Mouse (Mus musculus) MEL (cell line): ENCODE measurements around the gene Tll2. TPM values are rescaled to one million over a fixed set of nuclear protein-coding genes. Genes with fewer than 3 reads are reported as not detected.

Experiments
- DNase-seq: peaks from one replicate; pipeline ENCODE4 v3.0.0; 2011; ENCODE audit warnings: low read depth, low spot score
- H3K27ac ChIP-seq: 2 replicates; pipeline ENCODE4 v1.5.1; 2012; ENCODE audit warnings: low read depth, mild to moderate bottlenecking, control low read depth, low read length, moderate library complexity; ENCODE audit not compliant: control insufficient read depth
- H3K27me3 ChIP-seq, 2 experiments: fragments of 150-350 bp in 1 of 2; sonication (generic) in 1 of 2; 2 replicates each; pipeline ENCODE4 v1.6.1; 2012; ENCODE audit warnings: low read length in 2 of 2, mild to moderate bottlenecking in 2 of 2, improper control_type of control experiment in 1 of 2, moderate library complexity in 1 of 2; ENCODE audit not compliant: insufficient read depth in 2 of 2, control insufficient read depth in 1 of 2
- H3K36me3 ChIP-seq, 2 experiments: 2 replicates each; pipeline ENCODE4 v1.6.1; 2012 to 2014; ENCODE audit warnings: low read length in 2 of 2, improper control_type of control experiment in 1 of 2, inconsistent platforms in 1 of 2, mild to moderate bottlenecking in 1 of 2; ENCODE audit not compliant: insufficient read depth in 2 of 2, control insufficient read depth in 1 of 2
- H3K4me1 ChIP-seq, 2 experiments: fragments of 150-350 bp in 1 of 2; sonication (generic) in 1 of 2; 2 replicates each; pipeline ENCODE4 v1.6.1; 2012; ENCODE audit warnings: low read length in 2 of 2, improper control_type of control experiment in 1 of 2, mild to moderate bottlenecking in 1 of 2; ENCODE audit not compliant: insufficient read depth in 2 of 2, control insufficient read depth in 1 of 2
- H3K4me3 ChIP-seq, 2 experiments: fragments of 150-350 bp in 1 of 2; sonication (generic) in 1 of 2; 2 replicates each; pipeline ENCODE4 v1.5.1; 2012; ENCODE audit warnings: low read depth in 2 of 2, low read length in 2 of 2, mild to moderate bottlenecking in 2 of 2, moderate library complexity in 2 of 2, control low read depth in 1 of 2, improper control_type of control experiment in 1 of 2; ENCODE audit not compliant: control insufficient read depth in 1 of 2, insufficient read depth in 1 of 2
- H3K79me2 ChIP-seq: 2 replicates; pipeline ENCODE4 v1.6.1; 2012; ENCODE audit warnings: mild to moderate bottlenecking, low read length, moderate library complexity; ENCODE audit not compliant: control insufficient read depth, poor library complexity, insufficient read depth
- H3K9ac ChIP-seq: 2 replicates; pipeline ENCODE4 v1.6.1; 2012; ENCODE audit warnings: low read depth, mild to moderate bottlenecking, control low read depth, low read length, moderate library complexity; ENCODE audit not compliant: control insufficient read depth, poor library complexity, severe bottlenecking
- H3K9me3 ChIP-seq: fragments of 150-350 bp; sonication (generic); replicated peaks from 2 replicates; pipeline ENCODE4 v1.6.1; 2012; ENCODE audit warnings: mild to moderate bottlenecking, low read length, improper control_type of control experiment, moderate library complexity; ENCODE audit not compliant: insufficient read depth
- CHD1 ChIP-seq: IDR thresholded peaks from 2 replicates; pipeline ENCODE4 v1.6.1; 2012; ENCODE audit warnings: low read depth, mild to moderate bottlenecking, inconsistent platforms, low read length, improper control_type of control experiment
- CHD2 ChIP-seq: IDR thresholded peaks from 2 replicates; pipeline ENCODE4 v1.6.1; 2011; ENCODE audit warnings: low read length, improper control_type of control experiment
- E2F4 ChIP-seq: IDR thresholded peaks from 2 replicates; pipeline ENCODE4 v1.6.1; 2011; ENCODE audit warnings: low read depth, low read length, improper control_type of control experiment, borderline replicate concordance
- EP300 ChIP-seq, 2 experiments: IDR thresholded peaks; 2 replicates each; pipeline ENCODE4 v1.6.1; 2011; ENCODE audit warnings: improper control_type of control experiment in 2 of 2, low read length in 2 of 2, low read depth in 1 of 2, mild to moderate bottlenecking in 1 of 2
- GABPA ChIP-seq: IDR thresholded peaks from 2 replicates; pipeline ENCODE4 v1.6.1; 2012; ENCODE audit warnings: low read depth, mild to moderate bottlenecking, inconsistent platforms, low read length, improper control_type of control experiment, moderate library complexity
- JUND ChIP-seq: IDR thresholded peaks from 2 replicates; pipeline ENCODE4 v1.6.1; 2011; ENCODE audit warnings: low read depth, mild to moderate bottlenecking, improper control_type of control experiment, low read length
- KAT2A ChIP-seq: conservative IDR thresholded peaks from 2 replicates; pipeline ENCODE4 v1.6.1; 2012; ENCODE audit warnings: low read depth, low read length, improper control_type of control experiment, inconsistent platforms
- MAFK ChIP-seq: IDR thresholded peaks from 2 replicates; pipeline ENCODE4 v1.6.1; 2011; ENCODE audit warnings: low read depth, mild to moderate bottlenecking, low read length, improper control_type of control experiment, borderline replicate concordance
- MAZ ChIP-seq: IDR thresholded peaks from 2 replicates; pipeline ENCODE4 v1.6.1; 2012; ENCODE audit warnings: low read depth, mild to moderate bottlenecking, inconsistent platforms, low read length, improper control_type of control experiment
- MEF2A ChIP-seq: IDR thresholded peaks from 2 replicates; pipeline ENCODE4 v1.6.1; 2014; ENCODE audit warnings: low read depth, mild to moderate bottlenecking, inconsistent platforms, low read length, improper control_type of control experiment; ENCODE audit not compliant: poor library complexity, insufficient replicate concordance, severe bottlenecking; ENCODE audit errors: extremely low read depth
- MYB ChIP-seq: IDR thresholded peaks from 2 replicates; pipeline ENCODE4 v1.6.1; 2011; ENCODE audit warnings: mild to moderate bottlenecking, low read depth, low read length, improper control_type of control experiment
- MYC ChIP-seq: IDR thresholded peaks from 2 replicates; pipeline ENCODE4 v1.6.1; 2011; ENCODE audit warnings: low read depth, mild to moderate bottlenecking, low read length, improper control_type of control experiment, moderate library complexity
- NELFE ChIP-seq: IDR thresholded peaks from 2 replicates; pipeline ENCODE4 v1.6.1; 2011; ENCODE audit warnings: low read depth, low read length, improper control_type of control experiment
- NRF1 ChIP-seq: IDR thresholded peaks from 2 replicates; pipeline ENCODE4 v1.6.1; 2014; ENCODE audit warnings: low read depth, mild to moderate bottlenecking, inconsistent platforms, low read length, improper control_type of control experiment, moderate library complexity; ENCODE audit not compliant: poor library complexity, insufficient read depth, severe bottlenecking
- POLR2A ChIP-seq, 2 experiments: IDR thresholded peaks; 2 replicates each; pipeline ENCODE4 v1.6.1; 2011 to 2012; ENCODE audit warnings: low read length in 2 of 2, mild to moderate bottlenecking in 2 of 2, control low read depth in 1 of 2, improper control_type of control experiment in 1 of 2, low read depth in 1 of 2, moderate library complexity in 1 of 2; ENCODE audit not compliant: control insufficient read depth in 1 of 2, insufficient read depth in 1 of 2, poor library complexity in 1 of 2
- RAD21 ChIP-seq: IDR thresholded peaks from 2 replicates; pipeline ENCODE4 v1.6.1; 2011; ENCODE audit warnings: mild to moderate bottlenecking, low read depth, low read length, improper control_type of control experiment
- RCOR1 ChIP-seq: IDR thresholded peaks from 2 replicates; pipeline ENCODE4 v1.6.1; 2012; ENCODE audit warnings: low read depth, mild to moderate bottlenecking, inconsistent platforms, low read length, improper control_type of control experiment
- SIN3A ChIP-seq: IDR thresholded peaks from 2 replicates; pipeline ENCODE4 v1.6.1; 2012; ENCODE audit warnings: low read length, improper control_type of control experiment, inconsistent platforms
- SMC3 ChIP-seq: IDR thresholded peaks from 2 replicates; pipeline ENCODE4 v1.6.1; 2011; ENCODE audit warnings: low read depth, low read length, improper control_type of control experiment
- TBP ChIP-seq: IDR thresholded peaks from 2 replicates; pipeline ENCODE4 v1.8.0; 2011; ENCODE audit warnings: low read depth, low read length, improper control_type of control experiment
- TCF12 ChIP-seq: IDR thresholded peaks from 2 replicates; pipeline ENCODE4 v1.6.1; 2014; ENCODE audit warnings: low read depth, mild to moderate bottlenecking, inconsistent platforms, low read length, improper control_type of control experiment, moderate library complexity
- USF1 ChIP-seq: IDR thresholded peaks from 2 replicates; pipeline ENCODE4 v1.6.1; 2014; ENCODE audit warnings: low read depth, mild to moderate bottlenecking, inconsistent platforms, low read length, improper control_type of control experiment, moderate library complexity
- USF2 ChIP-seq, 2 experiments: IDR thresholded peaks; 2 replicates each; pipeline ENCODE4 v1.6.1; 2011 to 2012; ENCODE audit warnings: improper control_type of control experiment in 2 of 2, low read length in 2 of 2, borderline replicate concordance in 1 of 2, inconsistent platforms in 1 of 2, low read depth in 1 of 2, mild to moderate bottlenecking in 1 of 2; ENCODE audit not compliant: insufficient read depth in 1 of 2
- ZMIZ1 ChIP-seq: IDR thresholded peaks from 2 replicates; pipeline ENCODE4 v1.6.1; 2012; ENCODE audit warnings: low read depth, mild to moderate bottlenecking, inconsistent platforms, low read length, improper control_type of control experiment, moderate library complexity
- ZNF384 ChIP-seq: IDR thresholded peaks from 2 replicates; pipeline ENCODE4 v1.6.1; 2012; ENCODE audit warnings: low read depth, mild to moderate bottlenecking, inconsistent platforms, low read length, improper control_type of control experiment
- polyA plus RNA-seq, 2 experiments: library from polyadenylated mRNA; stranded (reverse) in 1 of 2; unstranded in 1 of 2; fragments of >175 nt in 1 of 2; fragments of >200 nt in 1 of 2; gene quantifications; 2 replicates each; pipeline versions ENCODE4 v1.2.1 to v1.2.4; 2012; ENCODE audit warnings: low replicate concordance in 2 of 2, low read depth in 1 of 2; ENCODE audit not compliant: insufficient read length in 2 of 2, insufficient read depth in 1 of 2, missing spikeins in 1 of 2
- total RNA-seq: library from RNA; depleted of rRNA; stranded (reverse); fragments of 300-350 nt; gene quantifications from 2 replicates; pipeline ENCODE4 v1.2.3, GENCODE M21; 2012

The Tll2 gene
- total and polyA plus RNA-seq, 3 experiments = not detected

DNA sequence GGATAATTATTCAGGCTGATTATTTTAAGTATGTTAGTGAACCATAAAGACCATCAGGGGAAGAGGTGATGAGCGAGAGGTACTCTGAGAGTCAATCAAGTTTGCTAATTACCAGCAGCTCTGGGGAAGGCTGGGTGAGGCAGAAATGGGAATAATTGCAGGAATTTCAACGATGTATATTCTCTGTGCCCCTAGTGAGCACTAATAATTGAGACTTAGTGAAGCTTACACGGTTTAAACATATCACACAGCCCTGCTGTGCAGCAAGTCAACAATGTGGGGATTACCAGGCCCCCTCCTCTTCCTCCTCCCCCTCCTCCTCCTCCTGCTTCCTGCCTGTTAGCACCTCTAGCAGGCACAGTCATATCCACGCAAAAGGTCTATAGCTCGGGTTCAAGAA, 92.0 kb downstream of the Tll2 start:
- TF ChIP-seq ZMIZ1 (no peak), MAFK (no peak), GABPA (no peak), MYB (no peak), MEF2A (no peak), TCF12 (no peak), TBP (no peak), RCOR1 (no peak), E2F4 (no peak), CHD2 (no peak), SMC3 (no peak), ZNF384 (no peak), NRF1 (no peak), USF2 (IDR thresholded peaks at IDR 0.05; ENCODE audit: borderline replicate concordance in 1 of 2, insufficient read depth in 1 of 2, low read depth in 1 of 2, low read length in 2 of 2) (no peak), RAD21 (no peak), MAZ (no peak)
- H3K27me3 ChIP-seq = no peaks in the 10 kb centered on the region; a peak in 2 of 4 replicates
- no peak overlapping the region for H3K27ac ChIP-seq
- no peak for DNase-seq
- no peak overlapping the region for H3K9ac ChIP-seq
- H3K4me1 ChIP-seq = no peaks in the 10 kb centered on the region
- H3K36me3 ChIP-seq = no peaks in the 10 kb centered on the region
- H3K9me3 ChIP-seq = no peaks in the 10 kb centered on the region
- no peak overlapping the region for H3K4me3 ChIP-seq
- no peaks in the 10 kb centered on the region for H3K79me2 ChIP-seq

DNA sequence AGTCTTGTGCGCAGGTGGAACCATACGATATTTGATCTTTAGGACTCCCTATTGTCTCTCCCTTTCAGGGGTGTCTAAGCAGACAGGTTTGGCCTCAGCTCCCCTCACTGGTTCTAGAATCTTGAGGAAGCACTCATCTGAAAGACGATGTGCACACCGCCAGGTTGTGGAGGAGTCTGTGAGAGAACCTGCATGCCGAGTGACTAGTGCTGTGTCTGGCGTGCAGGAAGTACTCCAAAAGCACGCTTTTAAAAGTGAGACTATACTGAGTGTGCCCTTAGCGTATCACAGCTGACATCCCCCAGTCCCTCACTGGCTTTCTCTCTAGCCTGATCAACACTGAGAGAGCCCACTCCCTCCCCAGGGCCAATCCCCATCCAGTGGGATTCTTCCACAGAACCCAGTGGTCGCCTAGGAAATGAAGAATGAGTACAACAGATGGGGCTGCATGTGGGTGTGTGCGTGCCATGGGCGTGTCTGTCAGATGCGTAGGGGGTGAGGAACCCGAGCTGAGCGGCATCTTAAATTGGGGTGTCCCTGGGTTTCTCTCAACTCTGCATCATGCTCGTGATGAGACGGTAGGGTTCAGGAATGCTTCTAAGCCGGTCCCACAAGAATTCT, 92.6 kb downstream of the Tll2 start:
- H3K27ac ChIP-seq = no peak overlapping the region
- no peak overlapping the region for H3K4me3 ChIP-seq
- H3K4me1 ChIP-seq = no peaks in the 10 kb centered on the region
- no peaks in the 10 kb centered on the region for H3K36me3 ChIP-seq
- no peaks in the 10 kb centered on the region for H3K79me2 ChIP-seq
- H3K9me3 ChIP-seq = no peaks in the 10 kb centered on the region
- TF ChIP-seq EP300 (IDR thresholded peaks at IDR 0.05; ENCODE audit: low read depth in 1 of 2, low read length in 2 of 2) (no peak), USF1 (no peak), TBP (no peak), NELFE (no peak), POLR2A (IDR thresholded peaks at IDR 0.05; ENCODE audit: control insufficient read depth in 1 of 2, insufficient read depth in 1 of 2, low read depth in 1 of 2, low read length in 2 of 2, poor library complexity in 1 of 2) (no peak), MYC (no peak), CHD1 (no peak), MEF2A (no peak), KAT2A (no peak), SIN3A (no peak), JUND (no peak)
- no peak overlapping the region for H3K9ac ChIP-seq
- DNase-seq = no peak
- no peaks in the 10 kb centered on the region; a peak in 2 of 4 replicates for H3K27me3 ChIP-seq
